Mouse (Mus musculus) ES-E14 (cell line): ENCODE measurements around the gene Dnah8. TPM values are rescaled to one million over a fixed set of nuclear protein-coding genes. Genes with fewer than 3 reads are reported as not detected.

Source experiments
- DNase-seq: peaks from one replicate; pipeline ENCODE4 v3.0.0-alpha.2; 2013; ENCODE audit warnings: low read depth, low spot score
- H3K27ac ChIP-seq: 2 replicates; pipeline ENCODE4 v1.5.1; 2012; ENCODE audit warnings: low read depth, mild to moderate bottlenecking, low read length, moderate library complexity, mixed read lengths; ENCODE audit not compliant: poor library complexity, insufficient read depth, severe bottlenecking
- H3K36me3 ChIP-seq: 2 replicates; pipeline ENCODE4 v1.6.1; 2012; ENCODE audit warnings: mild to moderate bottlenecking, low read length, moderate library complexity, mixed read lengths; ENCODE audit not compliant: control insufficient read depth, poor library complexity, insufficient read depth, severe bottlenecking
- H3K4me1 ChIP-seq, 2 experiments: fragments of 150-350 bp in 1 of 2; sonication (generic) in 1 of 2; 2 replicates each; pipeline ENCODE4 v1.6.1; 2012; ENCODE audit warnings: low read length in 2 of 2, mild to moderate bottlenecking in 1 of 2, mixed read lengths in 1 of 2; ENCODE audit not compliant: control insufficient read depth in 2 of 2, insufficient read depth in 2 of 2, poor library complexity in 1 of 2
- H3K4me3 ChIP-seq, 2 experiments: fragments of 150-350 bp in 1 of 2; sonication (generic) in 1 of 2; 2 replicates each; pipeline ENCODE4 v1.5.1; 2012; ENCODE audit warnings: low read length in 2 of 2, low read depth in 1 of 2, mild to moderate bottlenecking in 1 of 2, mixed read lengths in 1 of 2; ENCODE audit not compliant: insufficient read depth in 1 of 2, poor library complexity in 1 of 2, severe bottlenecking in 1 of 2
- H3K9ac ChIP-seq: 2 replicates; pipeline ENCODE4 v1.6.1; 2012; ENCODE audit warnings: low read depth, mild to moderate bottlenecking, low read length, mixed read lengths; ENCODE audit not compliant: poor library complexity, insufficient read depth, severe bottlenecking
- H3K9me3 ChIP-seq: fragments of 150-350 bp; sonication (generic); 2 replicates; pipeline ENCODE4 v1.6.1; 2012; ENCODE audit warnings: low read depth, mild to moderate bottlenecking, low read length; ENCODE audit not compliant: control insufficient read depth, insufficient read depth
- CHD2 ChIP-seq: IDR thresholded peaks from 2 replicates; pipeline ENCODE4 v1.6.1; 2014; ENCODE audit warnings: mild to moderate bottlenecking, low read depth, low read length, inconsistent platforms
- HCFC1 ChIP-seq: IDR thresholded peaks from 2 replicates; pipeline ENCODE4 v1.6.1; 2012; ENCODE audit warnings: low read length, inconsistent platforms, borderline replicate concordance; ENCODE audit not compliant: insufficient read depth
- MAFK ChIP-seq: IDR thresholded peaks from 2 replicates; pipeline ENCODE4 v1.6.1; 2014; ENCODE audit warnings: mild to moderate bottlenecking, low read depth, low read length, inconsistent platforms; ENCODE audit not compliant: insufficient read depth
- ZC3H11A ChIP-seq: IDR thresholded peaks from 2 replicates; pipeline ENCODE4 v1.6.1; 2012; ENCODE audit warnings: low read depth, mild to moderate bottlenecking, inconsistent platforms, low read length, borderline replicate concordance
- ZNF384 ChIP-seq: IDR thresholded peaks from 2 replicates; pipeline ENCODE4 v1.6.1; 2012; ENCODE audit warnings: low read depth, low read length, inconsistent platforms
- in situ Hi-C, 2 experiments: fragments of 600-800 bp; cut with MboI; formaldehyde crosslinking; loops; one replicate each; pipeline ENCODE4 v1.15.1; 2025; ENCODE audit warnings: low sequenced_read_pairs in 2 of 2, inconsistent platforms in 1 of 2; ENCODE audit not compliant: unreplicated experiment in 2 of 2
- total RNA-seq: library from RNA; depleted of rRNA; stranded (reverse); fragments of 300-350 nt; gene quantifications from 2 replicates; pipeline ENCODE4 v1.2.3, GENCODE M21; 2012

Gene Dnah8
- total RNA-seq, 1 experiment = 19.5 TPM

DNA sequence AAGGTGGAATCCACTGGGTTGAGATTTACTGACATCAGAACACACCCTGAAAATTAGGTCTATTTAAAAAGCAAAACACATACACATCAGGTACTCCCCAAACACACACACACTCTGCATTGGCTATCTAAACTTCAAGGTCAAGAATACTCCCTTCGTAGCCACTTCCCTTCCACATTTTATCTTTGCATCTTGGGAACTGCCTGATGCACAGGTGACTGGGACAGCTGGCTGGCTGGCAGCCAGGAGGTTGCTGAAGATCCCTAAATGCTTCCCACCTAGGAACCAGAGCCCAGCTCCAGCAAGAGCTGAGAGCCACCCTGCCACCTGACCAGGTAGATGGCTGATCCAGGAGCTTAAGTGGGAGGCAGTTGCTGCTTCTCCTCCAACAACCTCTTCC lies 212.9 kb downstream of the Dnah8 start:
- Histone ChIP-seq H3K9me3 (no peaks in the 10 kb centered on the region), H3K36me3 (peaks cover 4% of the 10 kb centered on the region; the same call in 1 of the 2 replicates), H3K4me3 (no peak overlapping the region), H3K27ac (no peak overlapping the region), H3K4me1 (peaks cover 2 to 22% of the 10 kb centered on the region in 2 experiments; a peak in 2 of 4 replicates), H3K9ac (no peak overlapping the region)
- in situ Hi-C loops = no loop called here
- no peak for DNase-seq
- TF ChIP-seq MAFK (no peak), CHD2 (no peak), HCFC1 (no peak), ZNF384 (no peak), ZC3H11A (no peak)

DNA sequence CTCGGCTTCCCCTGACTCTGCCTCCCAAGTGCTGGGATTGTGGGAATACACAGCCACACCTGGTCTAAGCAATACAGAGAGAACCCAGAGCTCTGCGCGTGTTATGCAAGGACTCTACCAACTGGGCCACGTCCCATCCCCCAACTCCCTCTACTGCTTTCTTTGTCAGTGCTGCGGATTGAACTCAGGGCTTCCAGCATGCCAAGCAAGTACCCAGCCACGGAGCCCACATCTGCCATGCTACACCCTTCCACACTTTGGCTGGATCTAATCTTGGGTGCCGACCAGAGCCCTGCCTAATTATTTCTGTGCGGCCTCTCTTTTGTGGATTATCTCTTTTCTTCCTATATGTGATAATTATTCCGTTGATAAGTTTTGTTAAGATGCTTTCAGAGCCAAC lies 215.9 kb downstream of the Dnah8 start:
- Histone ChIP-seq H3K36me3 (peaks cover 2% of the 10 kb centered on the region; the same call in 1 of the 2 replicates), H3K27ac (no peak overlapping the region), H3K9me3 (no peaks in the 10 kb centered on the region), H3K9ac (no peak overlapping the region), H3K4me3 (no peak overlapping the region), H3K4me1 (peaks cover 0 to 19% of the 10 kb centered on the region in 2 experiments; a peak in 2 of 4 replicates)
- no peak for TF ChIP-seq HCFC1
- no peak for TF ChIP-seq ZNF384
- no peak for TF ChIP-seq CHD2
- no peak for TF ChIP-seq MAFK
- no peak for TF ChIP-seq ZC3H11A
- DNase-seq = no peak
- in situ Hi-C loops = no loop called here

DNA sequence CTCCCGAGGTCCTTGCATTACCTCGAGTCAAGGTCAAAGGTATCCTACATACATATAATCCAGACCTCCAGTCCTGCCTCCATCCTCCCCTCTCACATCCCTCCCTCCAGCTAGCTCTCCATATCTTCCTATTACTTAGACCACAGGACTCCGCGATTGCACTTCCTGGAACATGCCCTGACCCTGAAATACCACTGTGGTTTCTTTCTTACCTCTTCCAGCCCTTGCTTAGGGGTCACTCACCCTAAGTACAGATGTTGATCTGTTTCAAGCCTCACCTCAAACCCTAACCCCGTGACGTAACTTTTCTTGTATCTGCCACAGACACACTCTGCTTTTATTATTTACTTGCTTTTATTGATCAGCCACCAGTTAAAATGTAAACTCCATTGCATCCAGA lies 218.2 kb downstream of the Dnah8 start:
- no peak overlapping the region for H3K9ac ChIP-seq
- in situ Hi-C loops = no loop called here

DNA sequence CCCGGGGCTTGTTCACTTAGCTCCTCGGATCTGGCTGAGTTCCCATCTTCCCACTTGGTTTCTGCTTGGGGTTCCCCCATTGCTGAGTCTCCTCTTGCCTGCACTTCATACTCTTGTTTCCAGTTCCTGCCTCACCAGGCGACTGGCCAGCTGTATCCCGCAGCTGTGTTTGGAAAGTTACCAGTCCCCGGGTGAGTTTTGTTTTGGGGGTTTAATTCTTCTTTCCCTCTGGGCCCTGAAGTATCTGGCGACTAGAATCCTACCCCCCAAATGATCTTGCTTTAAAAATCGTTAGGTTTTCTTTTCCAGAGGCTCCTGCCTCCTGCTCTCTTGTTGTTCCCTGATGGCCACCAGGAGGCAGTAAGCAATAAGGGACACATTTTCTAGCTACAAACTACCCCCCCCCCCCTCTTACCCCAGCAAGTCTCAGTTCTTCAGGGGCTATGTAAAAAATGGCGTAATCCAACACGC lies 220.2 kb downstream of the Dnah8 start:
- Histone ChIP-seq H3K27ac (no peak overlapping the region), H3K4me1 (peaks cover 0 to 5% of the 10 kb centered on the region in 2 experiments; a peak in 1 of 4 replicates), H3K36me3 (peaks cover 5% of the 10 kb centered on the region; the same call in 1 of the 2 replicates), H3K9me3 (no peaks in the 10 kb centered on the region), H3K9ac (no peak overlapping the region), H3K4me3 (no peak overlapping the region)
- DNase-seq = peak; percentile 40
- TF ChIP-seq CHD2 (no peak), ZC3H11A (peak; percentile 54; the same call in 1 of the 2 replicates), HCFC1 (no peak), ZNF384 (0 out of 2 replicates have a peak, but pooled peaks have one; percentile 46), MAFK (no peak)
- in situ Hi-C loops = no loop called here

More for the DNA sequence above, 218.2 kb downstream of the Dnah8 start:
- no peak for DNase-seq
- Histone ChIP-seq H3K36me3 (peaks cover 2% of the 10 kb centered on the region; the same call in 1 of the 2 replicates), H3K4me1 (peaks cover 0 to 7% of the 10 kb centered on the region in 2 experiments; a peak in 1 of 4 replicates), H3K4me3 (no peak overlapping the region), H3K9me3 (no peaks in the 10 kb centered on the region), H3K27ac (no peak overlapping the region)
- TF ChIP-seq HCFC1 (no peak), ZC3H11A (no peak)

DNA sequence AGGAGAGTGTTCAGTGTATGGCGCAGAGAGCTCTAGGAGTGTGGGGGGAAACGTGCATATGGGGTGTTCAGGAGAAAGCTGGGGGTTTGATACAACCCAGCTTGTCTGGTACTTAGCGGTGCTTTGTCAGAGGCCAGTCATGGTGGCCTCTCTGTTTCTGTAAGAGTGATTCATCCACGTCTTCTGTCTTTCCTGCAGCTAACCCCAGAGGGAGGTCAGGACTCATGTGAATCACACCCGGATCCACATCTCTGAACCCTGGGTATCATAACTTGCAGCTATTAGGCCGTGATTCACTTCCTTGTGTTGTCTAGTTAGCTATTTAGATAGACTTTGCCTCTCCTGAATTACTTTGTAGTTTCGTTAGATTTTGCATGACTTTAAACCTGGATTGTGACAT lies 223.3 kb downstream of the Dnah8 start:
- no peak overlapping the region for H3K9ac ChIP-seq
- no peaks in the 10 kb centered on the region for H3K4me1 ChIP-seq
- no peak overlapping the region for H3K4me3 ChIP-seq
- in situ Hi-C loops = no loop called here
- no peak overlapping the region for H3K27ac ChIP-seq
- no peak for DNase-seq
- H3K36me3 ChIP-seq = peaks cover 3% of the 10 kb centered on the region; the same call in 1 of the 2 replicates
- H3K9me3 ChIP-seq = no peaks in the 10 kb centered on the region
- TF ChIP-seq CHD2 (no peak), ZNF384 (no peak), HCFC1 (no peak), MAFK (no peak), ZC3H11A (no peak)
